Mouse (Mus musculus) liver, embryonic 14.5 days (tissue): Measurements from ENCODE around the gene Wasf3. TPM values are rescaled to one million over a fixed set of nuclear protein-coding genes. Genes with fewer than 3 reads are reported as not detected.

ENCODE experiments used
- ATAC-seq: fragments of 200-750 bp; cut with Nextera tagmentation; 2 replicates; pipeline ENCODE4 v1.8.0; 2017; ENCODE audit warnings: moderate number of reproducible peaks, mild to moderate bottlenecking, moderate library complexity; ENCODE audit not compliant: insufficient read depth
- DNase-seq, 3 experiments: peaks; one replicate each; pipeline ENCODE4 v3.0.0-alpha.2; 2012 to 2013; ENCODE audit warnings: low read depth in 3 of 3, low spot score in 3 of 3
- H3K27ac ChIP-seq: fragments of 300-500 bp; sonication (generic); 2 replicates; pipeline ENCODE4 v1.5.1; 2014; ENCODE audit warnings: moderate library complexity, mild to moderate bottlenecking, control low read depth, inconsistent platforms
- H3K27me3 ChIP-seq: fragments of 300-500 bp; sonication (generic); 2 replicates; pipeline ENCODE4 v1.6.1; 2014; ENCODE audit warnings: mild to moderate bottlenecking, low read length, moderate library complexity; ENCODE audit not compliant: control insufficient read depth, insufficient read depth
- H3K36me3 ChIP-seq: fragments of 300-500 bp; sonication (generic); replicated peaks from 2 replicates; pipeline ENCODE4 v1.6.1; 2014; ENCODE audit warnings: low read depth; ENCODE audit not compliant: control insufficient read depth, insufficient read depth
- H3K4me1 ChIP-seq, 2 experiments: fragments of 200-500 bp in 1 of 2; fragments of 300-500 bp in 1 of 2; sonication (generic) in 1 of 2; replicated peaks; 2 replicates each; pipeline ENCODE4 v1.6.1; 2012 to 2014; ENCODE audit warnings: antibody characterized with exemption in 1 of 2, inconsistent platforms in 1 of 2, low read length in 1 of 2; ENCODE audit not compliant: control insufficient read depth in 2 of 2, insufficient read depth in 2 of 2
- H3K4me2 ChIP-seq: fragments of 300-500 bp; sonication (generic); 2 replicates; pipeline ENCODE4 v1.6.1; 2014; ENCODE audit warnings: low read depth, mild to moderate bottlenecking, control low read depth, moderate library complexity
- H3K4me3 ChIP-seq, 2 experiments: fragments of 200-500 bp in 1 of 2; fragments of 300-500 bp in 1 of 2; sonication (generic) in 1 of 2; 2 replicates each; pipeline ENCODE4 v1.5.1; 2012 to 2014; ENCODE audit warnings: low read depth in 2 of 2, low read length in 2 of 2, mild to moderate bottlenecking in 2 of 2, control low read depth in 1 of 2, inconsistent platforms in 1 of 2, moderate library complexity in 1 of 2; ENCODE audit not compliant: insufficient read depth in 1 of 2
- H3K9ac ChIP-seq: fragments of 300-500 bp; sonication (generic); replicated peaks from 2 replicates; pipeline ENCODE4 v1.6.1; 2014; ENCODE audit warnings: mild to moderate bottlenecking, control low read depth, moderate library complexity
- H3K9me3 ChIP-seq: fragments of 300-500 bp; sonication (generic); 2 replicates; pipeline ENCODE4 v1.6.1; 2016; ENCODE audit warnings: low read length, mixed read lengths; ENCODE audit not compliant: control insufficient read depth
- CTCF ChIP-seq: IDR thresholded peaks from 2 replicates; pipeline ENCODE4 v1.5.1; 2016; ENCODE audit warnings: antibody characterized with exemption, low read depth, control low read depth
- EP300 ChIP-seq: IDR thresholded peaks from 2 replicates; pipeline ENCODE4 v1.6.1; 2016; ENCODE audit warnings: antibody characterized with exemption, low read depth
- WGBS: fragments of 180-500 bp; shearing (Covaris S2); extraction: QIAGEN DNeasy Blood & Tissue Kit; methylation state at CpG from one replicate; pipeline ENCODE4 v1.1.7; 2014; ENCODE audit not compliant: insufficient replicate concordance; 5-methylcytosine and 5-hydroxymethylcytosine counted together
- polyA plus RNA-seq, 2 experiments: library from polyadenylated mRNA; depleted of rRNA in 1 of 2; stranded (reverse) in 1 of 2; unstranded in 1 of 2; fragments of >200 nt; fragmentation: Nextera tagmentation in 1 of 2; extraction: Ambion mirVana in 1 of 2; gene quantifications; 2 replicates each; pipeline versions ENCODE4 v1.2.1 to v1.2.3; 2012 to 2014

The Wasf3 gene
- polyA plus RNA-seq, 2 experiments: 0.04 to 0.07 TPM

GRCm38 (mm10) chr5:146446633-146447032, 61.8 kb downstream of the Wasf3 start:
- Histone ChIP-seq H3K4me3 (no peak overlapping the region), H3K27ac (no peak overlapping the region), H3K36me3 (no peaks in the 10 kb centered on the region), H3K9me3 (no peaks in the 10 kb centered on the region), H3K27me3 (no peaks in the 10 kb centered on the region), H3K9ac (no peak overlapping the region), H3K4me1 (no peaks in the 10 kb centered on the region), H3K4me2 (no peak overlapping the region)
- no peak for TF ChIP-seq CTCF
- no peak for TF ChIP-seq EP300
- WGBS: 74% methylated on average over 2 of the region's 2 CpGs
- no peak for ATAC-seq
- DNase-seq: no peak

GRCm38 (mm10) chr5:146451592-146452254, 66.9 kb downstream of the Wasf3 start:
- no peaks in the 10 kb centered on the region for H3K36me3 ChIP-seq
- no peak overlapping the region for H3K9ac ChIP-seq
- H3K27me3 ChIP-seq: no peaks in the 10 kb centered on the region
- WGBS: 61% methylated on average over 11 of the region's 11 CpGs
- DNase-seq (no peak), ATAC-seq (no peak)
- H3K4me1 ChIP-seq: no peaks in the 10 kb centered on the region
- no peak for TF ChIP-seq CTCF
- TF ChIP-seq EP300: no peak
- no peak overlapping the region for H3K4me2 ChIP-seq
- no peak overlapping the region for H3K27ac ChIP-seq
- no peaks in the 10 kb centered on the region for H3K9me3 ChIP-seq
- no peak overlapping the region for H3K4me3 ChIP-seq

GRCm38 (mm10) chr5:146453556-146453955, 68.8 kb downstream of the Wasf3 start:
- no peak for DNase-seq
- WGBS: 67% methylated on average over 6 of the region's 6 CpGs
- no peaks in the 10 kb centered on the region for H3K36me3 ChIP-seq
- no peak for TF ChIP-seq CTCF
- no peak for TF ChIP-seq EP300
- H3K27me3 ChIP-seq: no peaks in the 10 kb centered on the region
- no peak overlapping the region for H3K27ac ChIP-seq
- no peak overlapping the region for H3K4me2 ChIP-seq
- H3K9ac ChIP-seq: no peak overlapping the region
- H3K4me1 ChIP-seq: no peaks in the 10 kb centered on the region
- no peak overlapping the region for H3K4me3 ChIP-seq
- ATAC-seq: no peak
- no peaks in the 10 kb centered on the region for H3K9me3 ChIP-seq

- H3K27ac ChIP-seq: no peak overlapping the region
- no peaks in the 10 kb centered on the region for H3K9me3 ChIP-seq
- TF ChIP-seq EP300: no peak
- TF ChIP-seq CTCF: no peak
- H3K4me3 ChIP-seq: no peak overlapping the region
- no peak overlapping the region for H3K9ac ChIP-seq
- H3K27me3 ChIP-seq: no peaks in the 10 kb centered on the region
- DNase-seq: no peak
- 64% methylated on average over 8 of the region's 8 CpGs for WGBS
- no peaks in the 10 kb centered on the region for H3K36me3 ChIP-seq
- H3K4me1 ChIP-seq: no peaks in the 10 kb centered on the region
- ATAC-seq: no peak
- H3K4me2 ChIP-seq: no peak overlapping the region
These were observed 76.8 kb downstream of the Wasf3 start for GRCm38 (mm10) chr5:146461612-146462011.

- ATAC-seq (no peak), DNase-seq (no peak)
- Histone ChIP-seq H3K9ac (no peak overlapping the region), H3K27ac (no peak overlapping the region), H3K4me2 (no peak overlapping the region), H3K9me3 (no peaks in the 10 kb centered on the region), H3K4me3 (no peak overlapping the region), H3K27me3 (no peaks in the 10 kb centered on the region), H3K4me1 (no peaks in the 10 kb centered on the region), H3K36me3 (no peaks in the 10 kb centered on the region)
- no peak for TF ChIP-seq CTCF
- no peak for TF ChIP-seq EP300
- 79% methylated on average over 19 of the region's 19 CpGs for WGBS
These were observed 81.9 kb downstream of the Wasf3 start for GRCm38 (mm10) chr5:146466663-146467062.
